Mouse (Mus musculus): ENCODE measurements around the gene Dbnl. TPM values are rescaled to one million over a fixed set of nuclear protein-coding genes. Genes with fewer than 3 reads are reported as not detected.

The Dbnl gene
- polyA plus RNA-seq, 1 experiment = 71.0 TPM

- Histone ChIP-seq H3K36me3 (ENCODE audit: control insufficient read depth, insufficient read depth) (no peaks in the 10 kb centered on the region), H3K79me2 (ENCODE audit: control insufficient read depth, insufficient read depth) (no peaks in the 10 kb centered on the region), H3K4me3 (no peak overlapping the region), H3K4me2 (ENCODE audit: low read depth) (peak overlapping the region; percentile 56), H3K27me3 (ENCODE audit: control insufficient read depth, insufficient read depth, insufficient read length) (no peaks in the 10 kb centered on the region), H3ac (ENCODE audit: control insufficient read depth, insufficient read length) (no peak overlapping the region)
- TF ChIP-seq USF1 (IDR thresholded peaks at IDR 0.05; ENCODE audit: low read depth) (peak; percentile 51), MYOD1 (IDR thresholded peaks at IDR 0.05; ENCODE audit: control insufficient read depth in 1 of 3, insufficient read length in 2 of 3, low read depth in 2 of 3) (peak in 2 of 3 experiments; percentile 68 to 72), POLR2A (IDR thresholded peaks at IDR 0.05; ENCODE audit: insufficient read length, low read depth) (no peak), POLR2AphosphoS2 (IDR thresholded peaks at IDR 0.05; ENCODE audit: insufficient read length, low read depth) (no peak), MYOG (IDR thresholded peaks at IDR 0.05; ENCODE audit: control insufficient read depth in 1 of 3, insufficient read depth in 1 of 3, insufficient read length in 2 of 3, low read depth in 2 of 3) (peak in 1 of 3 experiments; percentile 67)
Measured at GRCm38 (mm10) chr11:5850452-5850851, 62.2 kb downstream of the Dbnl start.

Other genes starting within 250 kb of the Dbnl start
- 9.0 TPM for gene Ccdc117, start 246.3 kb upstream of the Dbnl start, polyA plus RNA-seq (2012; fragmentation: generic; extraction: Trizol)
- not detected for gene Ankrd36, start 218.8 kb upstream of the Dbnl start, polyA plus RNA-seq (2012; fragmentation: generic; extraction: Trizol)
- 139 TPM for gene Mrps24, start 72.8 kb upstream of the Dbnl start, polyA plus RNA-seq (2012; fragmentation: generic; extraction: Trizol)
- 21.3 TPM for gene Urgcp, start 26.1 kb upstream of the Dbnl start, polyA plus RNA-seq (2012; fragmentation: generic; extraction: Trizol)
- gene Pgam2, start 15.2 kb downstream of the Dbnl start, polyA plus RNA-seq (2012; fragmentation: generic; extraction: Trizol) = 349 TPM
- 4.3 TPM for gene Polm, start 49.5 kb downstream of the Dbnl start, polyA plus RNA-seq (2012; fragmentation: generic; extraction: Trizol)
- gene Aebp1, start 73.5 kb downstream of the Dbnl start, polyA plus RNA-seq (2012; fragmentation: generic; extraction: Trizol) = 103 TPM
- 101 TPM for gene Pold2, start 89.8 kb downstream of the Dbnl start, polyA plus RNA-seq (2012; fragmentation: generic; extraction: Trizol)
- not detected for gene Myl7, start 110.3 kb downstream of the Dbnl start, polyA plus RNA-seq (2012; fragmentation: generic; extraction: Trizol)
- gene Gck, start 161.6 kb downstream of the Dbnl start, polyA plus RNA-seq (2012; fragmentation: generic; extraction: Trizol) = 0.07 TPM
- gene Ykt6, start 167.2 kb downstream of the Dbnl start, polyA plus RNA-seq (2012; fragmentation: generic; extraction: Trizol) = 89.7 TPM

All from myocyte (in vitro differentiated cells).